Mouse (Mus musculus) liver, embryonic 14.5 days (tissue): ENCODE results near the gene Aanat. TPM values are rescaled to one million over a fixed set of nuclear protein-coding genes. Genes with fewer than 3 reads are reported as not detected.

Experiments
- ATAC-seq: fragments of 200-750 bp; cut with Nextera tagmentation; 2 replicates; pipeline ENCODE4 v1.8.0; 2017; ENCODE audit warnings: moderate number of reproducible peaks, mild to moderate bottlenecking, moderate library complexity; ENCODE audit not compliant: insufficient read depth
- DNase-seq, 3 experiments: peaks; one replicate each; pipeline ENCODE4 v3.0.0-alpha.2; 2012 to 2013; ENCODE audit warnings: low read depth in 3 of 3, low spot score in 3 of 3
- H3K27ac ChIP-seq: fragments of 300-500 bp; sonication (generic); 2 replicates; pipeline ENCODE4 v1.5.1; 2014; ENCODE audit warnings: moderate library complexity, mild to moderate bottlenecking, control low read depth, inconsistent platforms
- H3K27me3 ChIP-seq: fragments of 300-500 bp; sonication (generic); 2 replicates; pipeline ENCODE4 v1.6.1; 2014; ENCODE audit warnings: mild to moderate bottlenecking, low read length, moderate library complexity; ENCODE audit not compliant: control insufficient read depth, insufficient read depth
- H3K36me3 ChIP-seq: fragments of 300-500 bp; sonication (generic); replicated peaks from 2 replicates; pipeline ENCODE4 v1.6.1; 2014; ENCODE audit warnings: low read depth; ENCODE audit not compliant: control insufficient read depth, insufficient read depth
- H3K4me1 ChIP-seq, 2 experiments: fragments of 200-500 bp in 1 of 2; fragments of 300-500 bp in 1 of 2; sonication (generic) in 1 of 2; replicated peaks; 2 replicates each; pipeline ENCODE4 v1.6.1; 2012 to 2014; ENCODE audit warnings: antibody characterized with exemption in 1 of 2, inconsistent platforms in 1 of 2, low read length in 1 of 2; ENCODE audit not compliant: control insufficient read depth in 2 of 2, insufficient read depth in 2 of 2
- H3K4me2 ChIP-seq: fragments of 300-500 bp; sonication (generic); 2 replicates; pipeline ENCODE4 v1.6.1; 2014; ENCODE audit warnings: low read depth, mild to moderate bottlenecking, control low read depth, moderate library complexity
- H3K4me3 ChIP-seq, 2 experiments: fragments of 200-500 bp in 1 of 2; fragments of 300-500 bp in 1 of 2; sonication (generic) in 1 of 2; 2 replicates each; pipeline ENCODE4 v1.5.1; 2012 to 2014; ENCODE audit warnings: low read depth in 2 of 2, low read length in 2 of 2, mild to moderate bottlenecking in 2 of 2, control low read depth in 1 of 2, inconsistent platforms in 1 of 2, moderate library complexity in 1 of 2; ENCODE audit not compliant: insufficient read depth in 1 of 2
- H3K9ac ChIP-seq: fragments of 300-500 bp; sonication (generic); replicated peaks from 2 replicates; pipeline ENCODE4 v1.6.1; 2014; ENCODE audit warnings: mild to moderate bottlenecking, control low read depth, moderate library complexity
- H3K9me3 ChIP-seq: fragments of 300-500 bp; sonication (generic); 2 replicates; pipeline ENCODE4 v1.6.1; 2016; ENCODE audit warnings: low read length, mixed read lengths; ENCODE audit not compliant: control insufficient read depth
- CTCF ChIP-seq: IDR thresholded peaks from 2 replicates; pipeline ENCODE4 v1.5.1; 2016; ENCODE audit warnings: antibody characterized with exemption, low read depth, control low read depth
- EP300 ChIP-seq: IDR thresholded peaks from 2 replicates; pipeline ENCODE4 v1.6.1; 2016; ENCODE audit warnings: antibody characterized with exemption, low read depth
- WGBS: fragments of 180-500 bp; shearing (Covaris S2); extraction: QIAGEN DNeasy Blood & Tissue Kit; methylation state at CpG from one replicate; pipeline ENCODE4 v1.1.7; 2014; ENCODE audit not compliant: insufficient replicate concordance; 5-methylcytosine and 5-hydroxymethylcytosine counted together
- polyA plus RNA-seq, 2 experiments: library from polyadenylated mRNA; depleted of rRNA in 1 of 2; stranded (reverse) in 1 of 2; unstranded in 1 of 2; fragments of >200 nt; fragmentation: Nextera tagmentation in 1 of 2; extraction: Ambion mirVana in 1 of 2; gene quantifications; 2 replicates each; pipeline versions ENCODE4 v1.2.1 to v1.2.3; 2012 to 2014

Aanat gene
- polyA plus RNA-seq, 2 experiments: not detected

- Histone ChIP-seq H3K36me3 (peaks cover 11% of the 10 kb centered on the region; the same call in 1 of the 2 replicates), H3K9ac (no peak overlapping the region; the same call in 1 of the 2 replicates), H3K9me3 (no peaks in the 10 kb centered on the region), H3K27me3 (no peaks in the 10 kb centered on the region), H3K4me2 (no peak overlapping the region), H3K4me3 (no peak overlapping the region), H3K4me1 (peaks cover 41 to 50% of the 10 kb centered on the region in 2 experiments), H3K27ac (peak overlapping the region; percentile 0; the same call in 1 of the 2 replicates)
- TF ChIP-seq EP300 (no peak), CTCF (no peak)
- WGBS: 50% methylated on average over 1 of the region's 1 CpGs
- DNase-seq (no peak), ATAC-seq (peak; percentile 17; the same call in 1 of the 2 replicates)
These were observed 26.3 kb downstream of the Aanat start for GRCm38 (mm10) chr11:116612554-116612953.

- Histone ChIP-seq H3K4me1 (peaks cover 48 to 56% of the 10 kb centered on the region in 2 experiments), H3K9me3 (no peaks in the 10 kb centered on the region), H3K4me3 (no peak overlapping the region), H3K27ac (no peak overlapping the region), H3K36me3 (peaks cover 5% of the 10 kb centered on the region; the same call in 1 of the 2 replicates), H3K9ac (peak overlapping the region; percentile 37; the same call in 1 of the 2 replicates), H3K27me3 (no peaks in the 10 kb centered on the region), H3K4me2 (no peak overlapping the region)
- ATAC-seq: no peak
- TF ChIP-seq EP300 (no peak), CTCF (no peak)
- 85% methylated on average over 6 of the region's 6 CpGs for WGBS
- no peak for DNase-seq
These were observed 27.0 kb downstream of the Aanat start for GRCm38 (mm10) chr11:116613234-116613633.

GRCm38 (mm10) chr11:116615735-116616437 is 29.7 kb downstream of the Aanat start:
- Histone ChIP-seq H3K4me1 (peaks cover 73 to 82% of the 10 kb centered on the region in 2 experiments), H3K4me2 (peak overlapping the region; percentile 77), H3K36me3 (no peaks in the 10 kb centered on the region), H3K9ac (peak overlapping the region; percentile 59), H3K27me3 (no peaks in the 10 kb centered on the region), H3K4me3 (peak overlapping the region; percentile 44 to 61), H3K9me3 (no peaks in the 10 kb centered on the region), H3K27ac (peak overlapping the region; percentile 80)
- DNase-seq: peak; percentile 80 to 84 (median 80)
- 4% methylated on average over 15 of the region's 15 CpGs for WGBS
- ATAC-seq: peak; percentile 73
- TF ChIP-seq CTCF: peak; percentile 59
- TF ChIP-seq EP300: peak; percentile 73

GRCm38 (mm10) chr11:116616438-116617118 is 30.3 kb downstream of the Aanat start:
- peak overlapping the region; percentile 77 for H3K4me2 ChIP-seq
- ATAC-seq (no peak), DNase-seq (peak in 1 of 3 experiments; percentile 24)
- H3K27ac ChIP-seq: peak overlapping the region; percentile 80
- peak overlapping the region; percentile 1 to 44; a peak in 2 of 4 replicates for H3K4me3 ChIP-seq
- H3K9ac ChIP-seq: peak overlapping the region; percentile 55; the same call in 1 of the 2 replicates
- 36% methylated on average over 10 of the region's 10 CpGs for WGBS
- H3K36me3 ChIP-seq: no peaks in the 10 kb centered on the region
- no peaks in the 10 kb centered on the region for H3K9me3 ChIP-seq
- no peaks in the 10 kb centered on the region for H3K27me3 ChIP-seq
- peaks cover 80 to 89% of the 10 kb centered on the region in 2 experiments for H3K4me1 ChIP-seq
- no peak; the same call in none of the 2 replicates for TF ChIP-seq CTCF
- no peak for TF ChIP-seq EP300

- Histone ChIP-seq H3K27me3 (no peaks in the 10 kb centered on the region), H3K9ac (no peak overlapping the region), H3K4me1 (peaks cover 88 to 92% of the 10 kb centered on the region in 2 experiments), H3K4me3 (no peak overlapping the region), H3K27ac (peak overlapping the region; percentile 80; the same call in 1 of the 2 replicates), H3K9me3 (no peaks in the 10 kb centered on the region), H3K4me2 (no peak overlapping the region), H3K36me3 (no peaks in the 10 kb centered on the region)
- no peak for TF ChIP-seq CTCF
- ATAC-seq (no peak), DNase-seq (no peak)
- WGBS: 79% methylated on average over 7 of the region's 7 CpGs
These were observed 31.4 kb downstream of the Aanat start for GRCm38 (mm10) chr11:116617641-116618040.
